Mouse (Mus musculus) midbrain, embryonic 12.5 days (tissue): ENCODE data around the gene Gm10197. TPM values are rescaled to one million over a fixed set of nuclear protein-coding genes. Genes with fewer than 3 reads are reported as not detected.
"Not testable (repeated sequence)": the region's sequence is repeated elsewhere in the genome, so short reads cannot be mapped to it uniquely, and the experiment has no call there.

ENCODE experiments used
- ATAC-seq: fragments of 200-750 bp; cut with Nextera tagmentation; 2 replicates; pipeline ENCODE4 v1.8.0; 2017; ENCODE audit warnings: low read depth, moderate TSS enrichment, moderate library complexity; ENCODE audit not compliant: low FRiP score
- H3K27ac ChIP-seq: fragments of 300-500 bp; sonication (generic); replicated peaks from 2 replicates; pipeline ENCODE4 v1.5.1; 2016; ENCODE audit warnings: mild to moderate bottlenecking
- H3K27me3 ChIP-seq: fragments of 300-500 bp; sonication (generic); 2 replicates; pipeline ENCODE4 v1.6.1; 2016; ENCODE audit warnings: mild to moderate bottlenecking
- H3K36me3 ChIP-seq: fragments of 300-500 bp; sonication (generic); 2 replicates; pipeline ENCODE4 v1.6.1; 2016
- H3K4me1 ChIP-seq: fragments of 300-500 bp; sonication (generic); 2 replicates; pipeline ENCODE4 v1.6.1; 2016
- H3K4me2 ChIP-seq: fragments of 300-500 bp; sonication (generic); replicated peaks from 2 replicates; pipeline ENCODE4 v1.6.1; 2016; ENCODE audit warnings: mild to moderate bottlenecking, moderate library complexity
- H3K4me3 ChIP-seq: fragments of 300-500 bp; sonication (generic); 2 replicates; pipeline ENCODE4 v1.5.1; 2016; ENCODE audit warnings: mild to moderate bottlenecking
- H3K9ac ChIP-seq: fragments of 300-500 bp; sonication (generic); replicated peaks from 2 replicates; pipeline ENCODE4 v1.6.1; 2016; ENCODE audit warnings: mild to moderate bottlenecking, moderate library complexity
- H3K9me3 ChIP-seq: fragments of 300-500 bp; sonication (generic); 2 replicates; pipeline ENCODE4 v1.6.1; 2016; ENCODE audit warnings: mild to moderate bottlenecking
- WGBS: fragments of 180-500 bp; shearing (Covaris S2); methylation state at CpG from one replicate; pipeline ENCODE4 v1.1.7; 2016; 5-methylcytosine and 5-hydroxymethylcytosine counted together
- polyA plus RNA-seq: library from polyadenylated mRNA; unstranded; fragments of >200 nt; fragmentation: Nextera tagmentation; extraction: Ambion mirVana; gene quantifications from 2 replicates; pipeline ENCODE4 v1.2.1, GENCODE M21; 2016

Gene Gm10197
- polyA plus RNA-seq, 1 experiment from 2014 or later = not detected

GRCm38 (mm10) chr19:53404837-53405356 is 33.3 kb upstream of the Gm10197 start:
- WGBS = 78% methylated on average over 18 of the region's 18 CpGs
- no peak for ATAC-seq

DNA sequence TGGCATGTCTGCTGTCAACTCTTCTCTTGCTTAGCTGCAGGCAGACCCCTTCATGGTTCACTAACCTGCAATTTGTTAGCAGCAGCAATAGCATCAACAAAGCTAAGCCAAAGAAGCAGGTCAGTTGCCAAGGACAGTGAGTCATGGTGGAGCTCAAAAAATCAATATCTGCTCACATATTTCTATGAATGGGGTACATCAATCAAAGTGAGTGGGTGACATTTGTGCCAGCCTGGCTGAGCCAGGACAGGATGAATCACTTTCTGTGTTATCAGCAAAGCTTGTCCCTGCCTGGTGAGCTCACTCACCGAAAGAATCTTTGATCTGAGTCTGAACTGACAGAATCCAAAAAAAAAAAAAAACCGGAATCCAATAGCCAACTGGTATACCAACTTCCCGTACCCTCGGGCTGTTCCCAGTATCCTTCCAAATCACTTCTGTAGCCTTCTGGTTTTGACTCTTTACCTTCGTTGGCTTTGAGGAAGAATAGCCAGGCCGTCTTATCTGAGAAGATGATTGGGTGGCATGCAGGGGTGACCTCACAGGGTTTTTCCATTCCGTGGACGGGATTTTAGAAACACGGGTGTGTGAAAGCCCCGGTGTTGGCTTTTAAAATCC is 32.8 kb upstream of the Gm10197 start:
- no peak for ATAC-seq
- WGBS = 95% methylated on average over 10 of the region's 10 CpGs

More at GRCm38 (mm10) chr19:53404837-53405356, 33.3 kb upstream of the Gm10197 start:
- H3K4me1 ChIP-seq = no peaks in the 10 kb centered on the region
- H3K4me2 ChIP-seq = no peak overlapping the region
- no peaks in the 10 kb centered on the region for H3K9me3 ChIP-seq
- H3K9ac ChIP-seq = no peak overlapping the region
- H3K27me3 ChIP-seq = no peaks in the 10 kb centered on the region
- no peak overlapping the region for H3K4me3 ChIP-seq
- H3K27ac ChIP-seq = no peak overlapping the region
- H3K36me3 ChIP-seq = no peaks in the 10 kb centered on the region

GRCm38 (mm10) chr19:53402741-53403432 is 31.3 kb upstream of the Gm10197 start:
- H3K9me3 ChIP-seq = no peaks in the 10 kb centered on the region
- no peak overlapping the region for H3K4me3 ChIP-seq
- no peak overlapping the region for H3K27ac ChIP-seq
- H3K4me2 ChIP-seq = no peak overlapping the region
- WGBS = 46% methylated on average over 12 of the region's 12 CpGs
- no peak overlapping the region for H3K9ac ChIP-seq
- H3K27me3 ChIP-seq = no peaks in the 10 kb centered on the region
- H3K4me1 ChIP-seq = no peaks in the 10 kb centered on the region
- no peaks in the 10 kb centered on the region for H3K36me3 ChIP-seq
- no peak for ATAC-seq

More for the DNA sequence above, 32.8 kb upstream of the Gm10197 start:
- Histone ChIP-seq H3K4me1 (no peaks in the 10 kb centered on the region), H3K36me3 (no peaks in the 10 kb centered on the region), H3K27ac (no peak overlapping the region), H3K27me3 (no peaks in the 10 kb centered on the region), H3K9me3 (no peaks in the 10 kb centered on the region), H3K4me2 (no peak overlapping the region), H3K9ac (no peak overlapping the region), H3K4me3 (no peak overlapping the region)

- ATAC-seq = no peak
- H3K4me3 ChIP-seq = no peak overlapping the region
- H3K27me3 ChIP-seq = no peaks in the 10 kb centered on the region
- H3K4me1 ChIP-seq = no peaks in the 10 kb centered on the region
- H3K27ac ChIP-seq = no peak overlapping the region
- H3K9ac ChIP-seq = no peak overlapping the region
- 88% methylated on average over 16 of the region's 16 CpGs for WGBS
- H3K36me3 ChIP-seq = no peaks in the 10 kb centered on the region
- H3K4me2 ChIP-seq = no peak overlapping the region
- no peaks in the 10 kb centered on the region for H3K9me3 ChIP-seq
Observed at GRCm38 (mm10) chr19:53400332-53401110, 29.0 kb upstream of the Gm10197 start.

DNA sequence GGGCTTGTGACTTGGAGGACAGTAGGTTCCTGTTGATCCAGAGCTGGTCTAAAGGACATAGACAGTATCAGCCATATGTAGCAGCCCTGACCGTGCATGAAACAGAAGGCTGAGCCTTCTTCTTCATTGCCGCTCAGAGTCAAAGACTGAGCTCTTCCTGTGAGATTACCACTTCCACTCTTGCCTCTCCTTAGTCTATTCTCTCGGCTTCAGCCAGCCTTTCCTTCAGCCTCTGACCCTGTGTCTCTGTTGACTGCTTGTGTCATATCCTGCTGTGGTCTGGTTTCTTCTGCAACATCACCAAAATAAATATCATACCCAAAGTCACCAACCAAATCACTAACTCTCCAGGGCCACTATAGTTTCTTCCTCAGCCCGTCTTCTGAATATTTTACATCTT is 27.6 kb upstream of the Gm10197 start:
- 91% methylated on average over 4 of the region's 4 CpGs for WGBS
- H3K9me3 ChIP-seq = no peaks in the 10 kb centered on the region
- no peak overlapping the region for H3K4me2 ChIP-seq
- no peak overlapping the region for H3K4me3 ChIP-seq
- no peak overlapping the region for H3K27ac ChIP-seq
- H3K9ac ChIP-seq = no peak overlapping the region
- H3K27me3 ChIP-seq = no peaks in the 10 kb centered on the region
- no peaks in the 10 kb centered on the region for H3K4me1 ChIP-seq
- no peak for ATAC-seq
- H3K36me3 ChIP-seq = no peaks in the 10 kb centered on the region

GRCm38 (mm10) chr19:53397451-53398233 is 26.1 kb upstream of the Gm10197 start:
- no peaks in the 10 kb centered on the region for H3K9me3 ChIP-seq
- no peak overlapping the region for H3K27ac ChIP-seq
- H3K9ac ChIP-seq = no peak overlapping the region
- no peaks in the 10 kb centered on the region for H3K4me1 ChIP-seq
- H3K27me3 ChIP-seq = no peaks in the 10 kb centered on the region
- no peak for ATAC-seq
- no peak overlapping the region for H3K4me3 ChIP-seq
- no peak overlapping the region for H3K4me2 ChIP-seq
- WGBS = 86% methylated on average over 12 of the region's 12 CpGs
- no peaks in the 10 kb centered on the region for H3K36me3 ChIP-seq

GRCm38 (mm10) chr19:53395805-53396204 is 24.2 kb upstream of the Gm10197 start:
- 47% methylated on average over 5 of the region's 5 CpGs for WGBS
- not testable (repeated sequence) for H3K4me2 ChIP-seq

DNA sequence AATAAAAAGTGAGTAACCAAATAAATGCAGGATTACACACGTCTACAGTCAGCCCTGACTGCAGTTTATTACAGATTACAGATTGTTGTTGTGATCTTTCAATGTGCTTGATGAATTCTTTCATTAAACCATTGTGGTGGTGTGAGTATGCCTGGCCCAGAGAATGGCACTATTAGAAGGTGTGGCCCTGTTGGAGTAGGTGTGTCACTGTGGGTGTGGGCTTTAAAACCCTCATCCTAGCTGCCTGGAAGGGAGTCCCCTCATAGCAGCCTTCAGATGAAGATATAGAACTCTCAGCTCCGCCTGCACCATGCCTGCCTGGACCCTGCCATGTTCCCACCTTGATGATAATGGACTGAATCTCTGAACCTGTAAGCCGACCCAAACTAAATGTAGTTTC is 23.4 kb upstream of the Gm10197 start:
- H3K9ac ChIP-seq, H3K27me3 ChIP-seq, H3K36me3 ChIP-seq, H3K4me2 ChIP-seq, ATAC-seq, H3K9me3 ChIP-seq, H3K4me1 ChIP-seq, H3K27ac ChIP-seq, H3K4me3 ChIP-seq: not testable (repeated sequence)
- 79% methylated on average over 3 of the region's 3 CpGs for WGBS

More at GRCm38 (mm10) chr19:53395805-53396204, 24.2 kb upstream of the Gm10197 start:
- H3K9ac ChIP-seq, H3K27ac ChIP-seq, H3K36me3 ChIP-seq, H3K27me3 ChIP-seq, H3K9me3 ChIP-seq, H3K4me1 ChIP-seq, H3K4me3 ChIP-seq, ATAC-seq: not testable (repeated sequence)

DNA sequence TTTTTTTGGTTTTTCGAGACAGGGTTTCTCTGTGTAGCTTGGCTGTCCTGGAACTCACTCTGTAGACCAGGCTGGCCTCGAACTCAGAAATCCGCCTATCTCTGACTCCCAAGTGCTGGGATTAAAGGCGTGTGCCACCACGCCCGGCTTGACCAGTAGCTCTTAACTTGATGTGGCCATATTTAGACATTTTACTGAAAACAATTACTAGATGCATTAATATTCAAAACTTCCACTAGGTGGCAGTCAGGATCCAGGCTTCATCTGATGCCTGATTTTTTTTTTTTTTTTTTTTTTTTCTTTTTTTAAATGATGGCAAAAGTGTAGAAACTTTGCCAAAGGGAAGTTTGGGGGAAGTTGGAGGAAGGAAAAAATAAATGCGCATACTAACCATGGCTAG is 23.0 kb upstream of the Gm10197 start:
- 19% methylated on average over 7 of the region's 7 CpGs for WGBS
- Histone ChIP-seq H3K27ac (no peak overlapping the region), H3K4me1 (peaks cover 8% of the 10 kb centered on the region), H3K4me2 (no peak overlapping the region), H3K4me3 (no peak overlapping the region), H3K36me3 (no peaks in the 10 kb centered on the region), H3K9me3 (no peaks in the 10 kb centered on the region), H3K27me3 (no peaks in the 10 kb centered on the region), H3K9ac (no peak overlapping the region)
- no peak for ATAC-seq

DNA sequence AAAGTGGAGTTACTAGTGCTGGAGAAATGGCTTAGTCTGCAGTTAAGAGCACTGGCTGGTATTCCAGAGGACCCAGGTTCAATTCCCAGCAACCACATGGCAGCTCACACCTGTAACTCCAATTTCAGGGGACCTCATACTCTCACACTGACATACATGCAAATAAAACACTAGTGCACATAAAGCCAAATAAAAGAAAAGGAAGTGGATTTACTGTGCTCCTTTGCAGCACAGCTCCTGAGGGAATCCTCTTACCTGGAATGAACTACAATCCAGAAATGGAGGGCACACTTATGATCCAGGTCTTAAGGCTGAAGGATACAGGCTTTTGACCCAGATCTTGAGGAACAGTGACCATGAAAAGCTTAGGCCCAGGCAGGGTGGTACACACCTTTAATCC is 22.1 kb upstream of the Gm10197 start:
- ATAC-seq = no peak
- Histone ChIP-seq H3K4me1 (peaks cover 13% of the 10 kb centered on the region), H3K27ac (no peak overlapping the region), H3K9ac (no peak overlapping the region), H3K27me3 (no peaks in the 10 kb centered on the region), H3K9me3 (no peaks in the 10 kb centered on the region), H3K36me3 (peaks cover under 1% of the 10 kb centered on the region; the same call in 1 of the 2 replicates), H3K4me3 (no peak overlapping the region), H3K4me2 (no peak overlapping the region)

DNA sequence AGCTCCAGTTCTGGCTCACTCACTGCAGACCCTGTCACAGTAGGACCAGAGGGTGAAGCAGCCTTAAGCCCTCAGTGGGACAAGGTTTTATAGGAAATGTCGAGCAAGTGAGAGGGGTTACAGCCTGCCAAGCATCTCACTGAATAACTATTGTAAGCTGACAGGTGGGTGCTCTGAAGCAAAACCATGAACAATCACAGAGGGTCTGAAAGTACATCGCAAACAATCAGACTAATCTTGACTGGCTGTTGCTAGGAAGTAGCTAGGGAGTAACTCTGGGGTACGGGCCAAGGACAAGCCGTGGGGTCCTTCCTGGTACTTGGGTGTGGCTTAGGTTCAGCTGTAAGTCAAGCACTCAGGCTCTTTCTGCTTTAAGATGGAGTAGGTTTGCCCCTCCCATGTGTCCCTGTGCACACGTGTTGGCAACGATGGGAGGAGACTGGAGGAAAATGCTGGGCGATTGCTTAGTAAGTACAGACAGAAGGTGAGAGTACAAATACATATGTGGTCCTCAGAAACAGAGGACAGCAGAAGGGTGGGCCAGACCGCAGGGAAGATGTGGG is 21.3 kb upstream of the Gm10197 start:
- H3K9me3 ChIP-seq = no peaks in the 10 kb centered on the region
- no peak for ATAC-seq
- H3K4me1 ChIP-seq = peaks cover 13% of the 10 kb centered on the region
- 53% methylated on average over 8 of the region's 8 CpGs for WGBS
- no peak overlapping the region for H3K27ac ChIP-seq
- H3K27me3 ChIP-seq = no peaks in the 10 kb centered on the region
- H3K4me3 ChIP-seq = no peak overlapping the region
- no peak overlapping the region for H3K9ac ChIP-seq
- peaks cover 8% of the 10 kb centered on the region for H3K36me3 ChIP-seq
- H3K4me2 ChIP-seq = no peak overlapping the region
